Mouse (Mus musculus): ENCODE measurements at regions not wholly inside any gene's neighbourhood (a gene's known extent, or its start where the extent isn't known, plus 50 kb on each side); places are given as distances from the start of the nearest gene placed in this dataset.

- in situ Hi-C loops (cut with MboI, MseI) = no loop called here
Measured at GRCm38 (mm10) chr4:135033302-135033701, 87.2 kb upstream of the Runx3 start.

DNA sequence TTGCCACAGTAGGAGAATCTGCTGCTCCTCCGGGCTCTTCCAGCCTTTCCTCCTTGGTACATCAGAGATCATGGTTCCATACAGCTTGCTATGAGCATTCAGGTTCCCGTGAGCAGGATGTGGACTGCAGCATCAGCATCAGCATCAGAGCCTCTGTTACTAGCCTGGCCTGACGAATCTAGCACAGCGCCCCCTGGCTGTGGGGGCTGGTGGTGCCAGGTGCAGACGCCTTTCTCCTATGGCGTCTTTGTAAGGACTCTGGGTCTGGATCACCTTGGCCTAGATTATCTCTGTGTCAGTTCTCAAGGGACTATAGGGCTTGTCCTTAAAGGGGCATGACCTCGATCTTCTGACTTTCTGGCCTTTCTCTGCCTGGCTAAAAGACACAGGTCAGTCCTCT is 86.0 kb upstream of the Runx3 start:
- in situ Hi-C loops (cut with MboI, MseI) = no loop called here

DNA sequence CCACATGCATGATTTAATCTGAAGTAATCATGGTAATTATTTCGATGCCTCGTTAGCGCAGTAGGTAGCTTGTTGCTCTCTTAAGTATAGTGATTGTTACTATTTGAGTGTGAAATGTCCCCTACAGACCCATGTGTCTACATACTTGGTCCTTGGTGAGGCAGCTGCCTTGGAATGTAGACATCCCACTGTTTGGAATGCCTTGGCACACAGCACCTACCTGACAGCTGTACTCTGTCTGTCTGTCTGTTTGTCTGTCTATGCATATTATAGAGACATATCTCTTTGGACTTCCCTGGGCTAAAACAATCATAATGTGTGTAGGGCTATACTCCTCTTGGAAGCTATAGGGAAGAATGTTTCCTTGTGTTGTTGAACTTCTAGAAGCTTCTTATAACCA is 83.7 kb upstream of the Runx3 start:
- in situ Hi-C loops (cut with MboI, MseI) = no loop called here

DNA sequence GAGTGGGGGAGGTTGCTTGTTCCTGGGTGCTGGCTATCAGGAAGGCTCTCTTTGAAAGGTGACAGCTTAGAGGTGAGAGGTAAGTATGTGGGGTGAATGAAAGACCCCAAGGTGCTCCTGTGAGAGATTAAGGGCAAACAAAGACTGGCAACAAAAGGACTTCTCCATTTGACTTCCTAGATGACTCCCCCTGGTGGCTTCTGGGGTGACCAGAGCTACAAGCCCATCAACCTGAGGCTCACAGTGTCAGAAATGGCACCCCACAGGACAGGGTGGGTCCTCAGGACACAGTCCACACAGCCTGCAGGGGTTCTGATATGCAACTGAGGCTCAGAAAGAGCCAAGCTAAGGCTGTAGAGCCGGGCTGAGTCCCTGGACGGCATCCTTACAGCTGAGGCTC is 81.2 kb upstream of the Runx3 start:
- in situ Hi-C loops (cut with MboI, MseI) = no loop called here

DNA sequence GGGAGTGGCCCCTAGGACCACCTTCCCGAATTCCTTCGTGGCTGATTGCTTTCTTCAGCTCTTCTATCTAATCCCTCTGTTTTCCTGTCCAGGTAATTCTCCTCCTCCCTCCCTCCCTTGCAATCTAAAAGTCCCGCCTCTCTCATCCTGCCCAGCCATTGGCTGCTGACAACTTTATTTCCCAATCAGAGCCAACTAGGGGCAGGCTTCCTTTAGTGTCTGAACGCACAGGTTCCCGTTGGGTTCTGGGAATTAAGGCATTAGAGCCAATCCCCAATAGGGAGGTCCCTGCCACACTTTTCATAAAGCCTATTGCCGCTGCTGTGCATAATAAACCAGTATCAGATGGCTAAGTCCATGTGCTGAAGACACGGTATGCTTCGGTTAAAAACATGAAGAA is 78.5 kb upstream of the Runx3 start:
- in situ Hi-C loops (cut with MboI, MseI) = no loop called here

DNA sequence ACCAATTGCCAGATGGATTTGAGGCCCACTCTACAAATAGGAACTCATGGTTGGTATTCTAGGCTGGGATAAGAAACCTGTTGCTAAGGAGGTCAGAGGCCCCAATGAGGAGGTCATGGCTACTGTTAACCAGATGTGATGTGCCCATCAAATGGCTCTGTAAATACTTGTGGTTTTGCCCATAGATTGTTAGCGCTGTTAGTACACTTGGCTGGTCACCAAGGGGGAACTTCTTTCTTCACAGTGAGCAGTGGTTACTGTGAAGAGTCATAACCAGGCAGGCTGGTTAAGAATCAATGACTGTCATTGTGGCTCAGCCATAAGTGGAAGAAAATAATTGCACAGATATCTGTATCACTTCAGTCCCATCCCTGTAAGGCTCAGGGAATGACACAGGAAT is 78.0 kb upstream of the Runx3 start:
- in situ Hi-C loops (cut with MboI, MseI) = no loop called here

GRCm38 (mm10) chr4:135045054-135045453 is 75.4 kb upstream of the Runx3 start:
- in situ Hi-C loops (cut with MboI, MseI) = no loop called here

GRCm38 (mm10) chr4:135046619-135047018 is 73.8 kb upstream of the Runx3 start:
- in situ Hi-C loops (cut with MboI, MseI) = no loop called here

- in situ Hi-C loops (cut with MboI, MseI) = no loop called here
Measured at GRCm38 (mm10) chr4:135047251-135047650, 73.2 kb upstream of the Runx3 start.

DNA sequence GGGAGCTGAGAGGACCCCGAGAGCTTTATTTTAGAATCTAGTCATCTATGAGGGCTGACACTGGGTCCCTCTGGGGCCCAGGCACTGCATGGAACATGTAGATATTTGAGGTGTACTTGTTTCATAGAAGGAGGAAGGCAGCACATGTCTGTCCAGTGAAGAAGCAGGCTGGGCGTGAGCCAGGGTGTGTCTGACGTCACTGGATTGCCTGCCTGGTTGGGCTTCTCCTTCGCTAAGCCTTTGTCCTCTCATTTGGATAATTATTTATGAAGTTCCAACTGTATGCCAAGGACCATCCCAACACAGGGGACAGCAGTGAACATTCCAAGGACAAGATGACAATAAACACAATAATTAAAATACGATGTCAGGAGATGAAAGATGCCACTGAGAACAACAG is 72.7 kb upstream of the Runx3 start:
- in situ Hi-C loops (cut with MboI, MseI) = no loop called here

- in situ Hi-C loops (cut with MboI, MseI) = no loop called here
Measured at GRCm38 (mm10) chr4:135049924-135050323, 70.5 kb upstream of the Runx3 start.

GRCm38 (mm10) chr4:135051466-135051865 is 69.0 kb upstream of the Runx3 start:
- in situ Hi-C loops (cut with MboI, MseI) = no loop called here

DNA sequence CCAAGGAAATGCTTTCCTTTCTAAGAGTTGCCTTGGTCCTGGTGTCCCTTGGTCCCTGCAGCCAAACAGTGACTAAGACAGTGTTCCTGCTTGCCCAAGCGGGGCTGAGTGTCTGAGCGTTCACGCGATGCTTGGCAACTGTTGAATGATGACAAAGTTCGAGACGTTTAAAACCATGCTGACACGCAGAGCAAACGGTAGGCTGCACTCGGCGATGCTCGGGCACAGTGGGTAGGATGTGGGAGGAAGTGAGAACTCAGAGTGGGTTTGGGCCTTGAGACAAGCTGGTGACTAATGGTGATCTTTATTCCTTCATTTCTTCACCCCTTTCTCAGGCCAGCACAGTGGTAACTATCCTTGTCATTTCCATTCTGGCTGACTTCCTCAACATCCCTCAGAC is 66.9 kb upstream of the Runx3 start:
- in situ Hi-C loops (cut with MboI, MseI) = no loop called here

DNA sequence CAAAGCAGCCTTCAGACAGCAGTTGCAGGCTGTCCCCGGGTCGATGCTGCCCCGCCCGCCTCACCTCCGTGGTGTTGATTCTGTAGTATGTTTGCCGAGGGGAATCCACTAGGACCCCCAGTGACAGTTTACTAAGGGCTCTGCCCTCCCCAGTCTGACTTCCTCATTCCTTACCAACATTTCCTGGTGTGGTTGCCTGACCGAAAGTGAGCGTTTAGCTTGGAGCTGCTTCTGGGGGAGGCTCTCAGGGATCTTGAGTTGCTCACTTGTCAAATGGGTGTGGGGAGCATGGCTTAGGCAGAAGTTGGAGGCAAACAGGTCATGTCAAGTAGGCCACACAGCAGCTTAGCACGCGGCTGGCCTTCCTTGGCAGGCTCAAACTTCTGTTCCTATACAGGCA is 66.1 kb upstream of the Runx3 start:
- in situ Hi-C loops (cut with MboI, MseI) = no loop called here

DNA sequence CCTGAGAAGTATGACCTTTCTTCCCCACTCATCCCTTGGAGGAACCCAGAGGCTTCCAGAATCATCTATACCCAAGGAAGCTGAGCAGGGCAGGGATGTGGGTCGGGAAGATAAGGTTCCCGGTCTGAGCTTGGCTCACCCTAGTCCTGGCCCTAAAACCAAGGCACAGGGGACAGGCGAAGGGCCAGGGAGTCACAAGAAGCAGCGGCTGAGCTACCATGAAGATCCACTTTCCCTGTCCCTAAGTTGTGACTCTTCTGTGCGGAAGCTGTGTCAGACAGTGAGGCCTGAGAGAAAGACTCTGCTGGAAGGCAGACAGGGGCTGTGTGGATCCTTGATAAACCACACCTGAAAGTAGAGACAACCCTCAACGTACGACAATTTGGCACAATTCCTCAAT is 64.1 kb upstream of the Runx3 start:
- in situ Hi-C loops (cut with MboI, MseI) = no loop called here

DNA sequence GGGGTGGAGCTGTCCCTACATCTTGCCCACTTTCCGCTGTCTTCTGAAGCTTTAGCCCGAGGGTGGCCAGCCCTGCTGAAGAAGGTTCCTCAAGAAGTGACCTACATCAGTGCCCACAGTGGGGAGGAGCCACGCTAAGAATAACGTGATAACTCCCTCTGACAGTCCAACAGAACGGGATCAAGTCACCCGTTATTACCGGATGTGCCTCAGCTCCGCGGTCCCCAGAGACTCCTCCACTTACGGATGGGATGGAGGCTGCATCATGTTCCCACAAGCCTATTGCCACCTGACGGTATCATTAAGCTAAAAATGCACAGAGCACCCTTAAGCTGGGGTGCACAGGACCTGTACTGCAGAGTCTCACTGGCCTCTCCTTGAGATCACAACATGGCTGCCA is 63.2 kb upstream of the Runx3 start:
- in situ Hi-C loops (cut with MboI, MseI) = no loop called here

DNA sequence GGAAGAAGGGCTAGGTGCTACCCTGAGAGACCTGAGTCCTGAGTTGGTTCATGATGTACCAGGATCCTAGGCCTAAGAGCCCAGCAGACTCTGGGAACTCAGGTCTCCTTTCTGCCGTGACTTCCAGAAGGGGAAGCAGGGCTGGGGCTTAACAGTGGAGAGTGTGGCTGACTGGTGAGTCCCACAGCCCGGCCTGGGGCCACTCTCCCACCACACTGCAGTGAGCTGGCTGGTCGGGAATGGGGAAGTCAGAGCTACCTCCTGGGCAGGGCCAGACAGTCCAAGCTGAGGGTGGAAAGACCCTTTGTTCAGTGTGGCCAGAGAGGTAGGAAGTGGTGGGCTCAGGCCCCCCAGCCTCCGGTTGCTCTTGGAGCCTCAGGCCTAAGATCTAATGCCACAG is 61.6 kb upstream of the Runx3 start:
- in situ Hi-C loops (cut with MboI, MseI) = no loop called here

DNA sequence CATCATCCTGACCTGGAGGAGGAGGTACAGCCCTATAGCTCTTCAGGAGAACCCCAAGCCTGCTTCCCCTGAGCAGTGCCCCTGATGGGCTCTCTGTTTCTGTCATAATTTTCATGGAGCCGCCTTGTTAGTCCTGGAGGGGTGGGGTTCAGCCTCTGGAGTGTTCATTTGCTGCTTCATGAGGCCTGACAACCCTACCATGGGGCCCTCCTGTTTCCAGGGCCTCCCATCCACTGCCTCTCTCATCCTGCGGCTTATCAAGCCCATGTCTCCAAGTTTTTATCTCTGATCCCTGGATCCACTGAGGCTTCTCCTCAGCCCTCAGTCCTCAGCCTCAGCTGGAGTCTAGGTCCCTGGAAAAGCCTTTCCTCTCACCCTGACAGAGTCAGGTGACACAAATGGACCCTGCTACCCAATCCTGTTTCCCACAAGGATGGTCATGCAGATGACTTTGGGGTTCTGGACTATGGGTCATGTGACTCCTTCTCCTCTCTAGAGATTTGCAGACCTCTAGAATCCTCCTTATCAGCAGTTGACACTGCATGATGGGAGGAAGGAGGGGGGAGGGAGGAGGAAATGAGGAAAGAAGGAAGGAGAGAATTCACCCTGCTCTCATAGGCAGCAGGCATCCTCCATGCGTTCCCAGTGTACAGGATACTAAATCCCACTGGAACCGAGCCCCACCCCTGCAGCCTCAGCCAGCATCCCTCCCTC is 59.3 kb upstream of the Runx3 start:
- in situ Hi-C loops (cut with MboI, MseI) = no loop called here

GRCm38 (mm10) chr4:135066766-135067479 is 53.5 kb upstream of the Runx3 start:
- in situ Hi-C loops (cut with MboI, MseI) = loop anchor here (5.0 kb wide), 1 partner anchor 85 kb away; no protein-coding TSS in a partner anchor

- in situ Hi-C loops (cut with MboI, MseI) = loop anchor here (5.0 kb wide), 1 partner anchor 84 kb away; no protein-coding TSS in a partner anchor
Measured at GRCm38 (mm10) chr4:135067805-135068204, 52.6 kb upstream of the Runx3 start.

DNA sequence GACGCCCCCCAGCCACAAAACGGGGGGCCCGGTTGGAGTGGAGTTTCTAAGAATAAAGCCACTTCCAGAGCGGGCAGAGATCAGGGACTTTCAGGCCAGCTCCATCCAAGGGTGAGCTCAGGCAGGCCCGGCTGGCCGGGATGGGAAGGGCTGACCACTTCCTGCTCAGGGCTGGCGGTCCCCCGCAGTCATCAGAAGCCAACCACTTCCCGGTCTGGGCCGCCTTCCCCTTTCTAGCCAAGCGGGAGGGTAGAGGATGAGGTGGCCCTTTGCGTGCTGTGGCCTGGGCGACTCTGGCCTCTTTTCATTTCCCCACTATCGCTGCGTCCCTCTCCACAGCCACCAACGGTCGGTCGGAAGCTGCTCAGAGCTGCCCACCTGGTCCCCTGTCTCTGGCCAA is 50.6 kb upstream of the Runx3 start:
- in situ Hi-C loops (cut with MboI, MseI) = loop anchor here (5.0 kb wide), 1 partner anchor 82 kb away; no protein-coding TSS in a partner anchor

Data from T-helper 2 cell (primary cell).